Mouse (Mus musculus): ENCODE measurements around the gene Hsh2d.

- no peak for TF ChIP-seq POLR2A (IDR thresholded peaks at IDR 0.05; ENCODE audit: borderline replicate concordance, insufficient read depth, low read length)
- TF ChIP-seq CTCF (IDR thresholded peaks at IDR 0.05; ENCODE audit: borderline replicate concordance, insufficient read depth, low read depth, low read length) = no peak
These were observed 24.1 kb downstream of the Hsh2d start, which contains the start of gene Gm11034 for GRCm38 (mm10) chr8:72213536-72213935.

Measured in cerebellum, adult 2 months (tissue).